Mouse (Mus musculus) testis, postnatal 10 days (tissue): Measurements from ENCODE around the gene Zpr1.
A peak's percentile ranks its signal among the peaks of the same experiment; 100 is the strongest.
"Not testable (repeated sequence)": the region's sequence is repeated elsewhere in the genome, so short reads cannot be mapped to it uniquely, and the experiment has no call there.

Experiments used
- DNase-seq: peaks from one replicate; pipeline ENCODE4 v3.0.0; 2021; ENCODE audit warnings: low spot score

The Zpr1 gene

GRCm38 (mm10) chr9:46261131-46261530 lies 11.7 kb upstream of the Zpr1 start:
- DNase-seq: no peak

GRCm38 (mm10) chr9:46268343-46268873 lies 4.5 kb upstream of the Zpr1 start, which contains the start of gene Apoa5:
Gene Apoa5 (plus strand): TSS chr9:46268633.
- DNase-seq: no peak

- DNase-seq: no peak
Measured at GRCm38 (mm10) chr9:46269125-46269524, 3.7 kb upstream of the Zpr1 start.

GRCm38 (mm10) chr9:46270782-46271181 lies 2.1 kb upstream of the Zpr1 start:
- DNase-seq: no peak

- DNase-seq: no peak
Measured at GRCm38 (mm10) chr9:46272070-46272469, 794 bp upstream of the Zpr1 start.

- DNase-seq: no peak
Measured at GRCm38 (mm10) chr9:46274494-46274893, 1.6 kb downstream of the Zpr1 start.

GRCm38 (mm10) chr9:46282631-46283436 lies 10.0 kb downstream of the Zpr1 start, which contains the start of gene Bud13:
Gene Bud13 (plus strand): TSS chr9:46283008.
- DNase-seq: peak; percentile 96

GRCm38 (mm10) chr9:46298381-46298780 lies 25.5 kb downstream of the Zpr1 start:
- no peak for DNase-seq

- DNase-seq: peak; percentile 60
Measured at GRCm38 (mm10) chr9:46302142-46302541, 29.3 kb downstream of the Zpr1 start.

GRCm38 (mm10) chr9:46309121-46309520 lies 36.3 kb downstream of the Zpr1 start:
- DNase-seq: no peak

GRCm38 (mm10) chr9:46314507-46314906 lies 41.6 kb downstream of the Zpr1 start:
- peak; percentile 74 for DNase-seq

GRCm38 (mm10) chr9:46314921-46315320 lies 42.1 kb downstream of the Zpr1 start:
- DNase-seq: no peak

GRCm38 (mm10) chr9:46315807-46316365 lies 43.0 kb downstream of the Zpr1 start:
- DNase-seq: no peak

- no peak for DNase-seq
Measured at GRCm38 (mm10) chr9:46316388-46316787, 43.5 kb downstream of the Zpr1 start.

- DNase-seq: no peak
Measured at GRCm38 (mm10) chr9:46316909-46317308, 44.0 kb downstream of the Zpr1 start.

GRCm38 (mm10) chr9:46317957-46318356 lies 45.1 kb downstream of the Zpr1 start:
- no peak for DNase-seq

GRCm38 (mm10) chr9:46319886-46320285 lies 47.0 kb downstream of the Zpr1 start, which contains the start of gene 4931429L15Rik:
Gene 4931429L15Rik (minus strand): TSS chr9:46319986.
- DNase-seq: not testable (repeated sequence)

- DNase-seq: no peak
Measured at GRCm38 (mm10) chr9:46320461-46320860, 47.6 kb downstream of the Zpr1 start.

- no peak for DNase-seq
Measured at GRCm38 (mm10) chr9:46326694-46327405, 54.0 kb downstream of the Zpr1 start.

GRCm38 (mm10) chr9:46327706-46328571 lies 55.1 kb downstream of the Zpr1 start:
- peak; percentile 60 for DNase-seq

- DNase-seq: no peak
Measured at GRCm38 (mm10) chr9:46328572-46329249, 55.8 kb downstream of the Zpr1 start.
